Mouse (Mus musculus) left cerebral cortex, adult 6 months (tissue): ENCODE measurements around the gene Tnni1. TPM values are rescaled to one million over a fixed set of nuclear protein-coding genes. Genes with fewer than 3 reads are reported as not detected.

Source experiments
- long read RNA-seq, 2 experiments: library from polyadenylated mRNA; unstranded; transcript quantifications; one replicate each; pipeline ENCODE4 v2.0.0; 2019 to 2020
- polyA plus RNA-seq: library from polyadenylated mRNA; unstranded; fragments of <200 nt; fragmentation: Nextera tagmentation; gene quantifications from 2 replicates; pipeline ENCODE4 v1.2.3, GENCODE M21; 2021

The Tnni1 gene
- 11.0 and 11.3 TPM in 2 replicates for polyA plus RNA-seq
- long read RNA-seq, experiment 1, partial matches to known transcripts = 13 of 25 reads
- long read RNA-seq, experiment 1, other reads (novel, unspliced or antisense) = 12 of 25 reads
- long read RNA-seq, experiment 2, partial matches to known transcripts = 4 of 10 reads
- long read RNA-seq, experiment 2, other reads (novel, unspliced or antisense) = 6 of 10 reads

DNA sequence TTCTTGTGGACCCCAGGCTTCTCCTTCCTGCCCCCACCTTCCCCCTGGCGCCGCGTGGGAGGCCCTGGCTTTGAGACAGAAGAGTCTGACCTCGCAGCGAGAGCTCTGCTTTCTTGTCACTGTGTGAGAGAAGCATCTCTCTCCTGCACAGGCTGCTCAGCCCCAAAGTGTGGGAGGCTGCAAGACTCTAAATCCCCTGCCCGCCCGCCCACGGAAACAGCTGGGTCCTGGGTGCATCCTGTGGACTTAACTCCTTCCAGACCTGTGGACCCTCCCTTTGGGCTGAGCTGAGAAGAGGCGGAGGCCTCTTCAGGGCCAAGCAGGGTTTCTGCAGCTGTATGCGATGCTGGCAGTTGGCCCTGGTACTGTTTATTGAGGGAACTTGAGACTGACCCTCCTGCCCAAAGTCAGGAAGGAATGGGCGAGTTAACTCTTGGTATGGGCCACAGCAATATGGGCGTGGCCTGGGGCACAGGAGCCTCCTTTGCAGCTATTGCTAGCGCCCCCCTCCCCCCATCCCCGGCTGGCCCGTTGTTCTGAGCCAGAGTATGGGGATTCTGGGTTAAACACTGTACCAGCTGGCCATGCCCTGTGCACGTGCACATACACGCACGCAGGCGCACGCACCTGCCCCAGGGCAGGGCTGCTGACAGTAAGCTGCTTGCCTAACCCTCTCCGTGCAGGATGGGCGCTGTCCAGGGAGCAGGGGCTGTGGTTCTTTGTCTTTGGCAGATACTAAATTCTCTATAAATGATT is at the start of gene Tnni1:
TSS of gene Tnni1 (plus strand) at position 655 of the 756 bp plus-strand sequence.

GRCm38 (mm10) chr1:135765645-135766591 is 13.3 kb upstream of the Tnni1 start, which contains the start of gene Phlda3:
TSS of gene Phlda3 (plus strand) at chr1:135766119.

GRCm38 (mm10) chr1:135818481-135819086 is 39.4 kb downstream of the Tnni1 start, which contains the start of gene Lad1:
TSS of gene Lad1 (plus strand) at chr1:135818598.

GRCm38 (mm10) chr1:135835716-135836483 is 56.7 kb downstream of the Tnni1 start, which contains the start of gene Tnnt2:
TSS of gene Tnnt2 (plus strand) at chr1:135836354.

Other genes starting within 250 kb of the Tnni1 start
- 6.5 and 8.7 TPM in 2 replicates for gene Nav1, start 172.1 kb upstream of the Tnni1 start, polyA plus RNA-seq
- 108 and 208 TPM in 2 replicates for gene Csrp1, start 59.4 kb upstream of the Tnni1 start, polyA plus RNA-seq
- 35.4 and 49.0 TPM in 2 replicates for gene Phlda3, start 13.3 kb upstream of the Tnni1 start, polyA plus RNA-seq
- gene Lad1, start 39.2 kb downstream of the Tnni1 start, polyA plus RNA-seq = 0.39 and 1.4 TPM in 2 replicates
- gene Tnnt2, start 56.9 kb downstream of the Tnni1 start, polyA plus RNA-seq = 7.4 and 10.4 TPM in 2 replicates
- gene Pkp1, start 139.8 kb downstream of the Tnni1 start, polyA plus RNA-seq = 0.03 and 0.07 TPM in 2 replicates
- 1.8 and 2.0 TPM in 2 replicates for gene Igfn1, start 226.9 kb downstream of the Tnni1 start, polyA plus RNA-seq
- gene Tmem9, start 228.7 kb downstream of the Tnni1 start, polyA plus RNA-seq = 70.5 and 90.9 TPM in 2 replicates